Mouse (Mus musculus) liver, embryonic 14.5 days (tissue): ENCODE data around the gene Nat8f6.

Experiments
- CTCF ChIP-seq: IDR thresholded peaks from 2 replicates; pipeline ENCODE4 v1.5.1; 2016; ENCODE audit warnings: antibody characterized with exemption, low read depth, control low read depth
- EP300 ChIP-seq: IDR thresholded peaks from 2 replicates; pipeline ENCODE4 v1.6.1; 2016; ENCODE audit warnings: antibody characterized with exemption, low read depth

- TF ChIP-seq EP300 (no peak), CTCF (no peak)
Observed at GRCm38 (mm10) chr6:85818338-85818737, 2.4 kb downstream of the Nat8f6 start.
